Mouse (Mus musculus): Measurements from ENCODE around the gene Dydc2. TPM values are rescaled to one million over a fixed set of nuclear protein-coding genes. Genes with fewer than 3 reads are reported as not detected.
A peak's percentile ranks its signal among the peaks of the same experiment; 100 is the strongest.

The Dydc2 gene
- polyA plus RNA-seq, 1 experiment from 2014 or later: 0.26 TPM

- TF ChIP-seq CTCF (IDR thresholded peaks at IDR 0.05): no peak
- DNase-seq (ENCODE audit: low read depth, low spot score) (no peak), ATAC-seq (no peak)
- POLR2A ChIA-PET: no interaction called here
- in situ Hi-C loops (cut with MboI; ENCODE audit: low pct_unique_long_range_greater_than_20kb): no loop called here
- CTCF ChIA-PET: interaction anchor here (1.0 to 2.2 kb wide), 2 partner anchors 23 to 33 kb away, joined by 4 to 5 read pairs; no protein-coding TSS in a partner anchor
- H3K27me3 ChIP-seq: no peaks in the 10 kb centered on the region
Observed at GRCm38 (mm10) chr14:41001576-41001975, 67.4 kb downstream of the Dydc2 start.

GRCm38 (mm10) chr14:41000801-41001200, 68.2 kb downstream of the Dydc2 start:
- no peak for DNase-seq (ENCODE audit: low read depth, low spot score)
- ChIA-PET CTCF (no interaction called here), POLR2A (no interaction called here)
- no peak for TF ChIP-seq CTCF (IDR thresholded peaks at IDR 0.05)
- in situ Hi-C loops (cut with MboI; ENCODE audit: low pct_unique_long_range_greater_than_20kb): no loop called here
- no peak for ATAC-seq
- no peaks in the 10 kb centered on the region for H3K27me3 ChIP-seq

- no peak for DNase-seq (ENCODE audit: low read depth, low spot score)
- ChIA-PET POLR2A (interaction anchor here (1.5 kb wide), 1 partner anchor 16 kb away, joined by 3 read pairs; no protein-coding TSS in a partner anchor), CTCF (no interaction called here)
- TF ChIP-seq CTCF (IDR thresholded peaks at IDR 0.05): no peak
- ATAC-seq: peak; percentile 70
- H3K27me3 ChIP-seq: no peaks in the 10 kb centered on the region
- in situ Hi-C loops (cut with MboI; ENCODE audit: low pct_unique_long_range_greater_than_20kb): no loop called here
Observed at GRCm38 (mm10) chr14:40999904-41000645, 68.9 kb downstream of the Dydc2 start.

Other genes with a start within 250 kb of the Dydc2 start
- gene Sh2d4b, start 175.9 kb downstream of the Dydc2 start, polyA plus RNA-seq (2021): 0.17 TPM
- gene Tspan14, start 102.4 kb downstream of the Dydc2 start, polyA plus RNA-seq (2021): 59.0 TPM
- 13.2 TPM for gene Fam213a, start 55.4 kb downstream of the Dydc2 start, polyA plus RNA-seq (2021)
- gene Dydc1, start 3.7 kb upstream of the Dydc2 start, polyA plus RNA-seq (2021): not detected
- gene Mat1a, start 35.8 kb upstream of the Dydc2 start, polyA plus RNA-seq (2021): not detected
- not detected for gene Sftpa1, start 62.6 kb upstream of the Dydc2 start, polyA plus RNA-seq (2021)
- gene Mbl1, start 82.2 kb upstream of the Dydc2 start, polyA plus RNA-seq (2021): not detected
- gene Sftpd, start 115.9 kb upstream of the Dydc2 start, polyA plus RNA-seq (2021): not detected
- not detected for gene Gm2832, start 209.6 kb upstream of the Dydc2 start, polyA plus RNA-seq (2021)

Data from Patski (cell line).